ENCODE assay signal across 10 mouse cellular contexts in the genomic region with DNA sequence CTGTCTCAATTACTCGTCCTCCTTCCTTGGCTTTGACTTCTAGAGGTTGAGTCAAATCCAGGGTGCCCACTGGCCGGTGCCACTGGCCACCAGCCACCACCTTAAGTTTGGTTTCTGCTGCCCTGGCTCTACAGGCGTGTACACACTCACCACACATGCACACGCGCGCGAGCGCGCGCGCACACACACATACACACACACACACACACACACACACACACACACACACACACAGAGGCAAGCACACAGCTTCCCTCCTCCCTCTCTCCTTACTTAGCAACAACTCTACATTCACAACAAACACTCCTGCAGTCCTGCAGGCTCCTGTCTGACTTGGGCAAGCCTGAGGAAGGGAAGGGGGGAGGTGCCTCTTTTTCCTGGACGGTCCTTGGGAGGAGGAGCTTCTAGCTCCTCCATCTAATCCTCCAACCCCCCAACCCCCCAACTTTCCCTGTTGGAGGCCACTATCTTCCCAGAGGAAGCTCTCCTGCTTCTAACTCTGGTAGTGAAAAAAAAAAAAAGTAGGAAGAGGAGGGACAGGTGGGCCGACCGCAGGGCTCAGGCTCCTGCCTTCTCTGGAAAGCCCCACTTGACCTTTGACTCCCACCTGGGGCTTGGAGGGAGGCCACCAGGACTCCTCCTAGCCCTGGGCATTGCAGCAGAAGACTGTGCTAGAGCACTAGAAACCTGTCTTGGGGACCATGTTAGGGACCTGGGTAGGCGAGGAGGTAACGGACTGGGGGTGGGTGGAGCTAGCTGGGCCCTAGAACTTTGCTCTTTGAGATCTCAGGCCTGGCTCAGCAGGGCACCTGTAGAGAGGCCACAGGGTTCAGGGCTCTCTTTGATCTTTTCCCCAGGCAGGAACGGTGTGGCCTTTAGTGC. TPM values are rescaled to one million over a fixed set of nuclear protein-coding genes. Genes with fewer than 3 reads are reported as not detected.
DNase-seq lines count a peak whose midpoint lies in the region; ATAC-seq lines count a peak whose summit lies in the region.
"Had no signal": no experiment of that assay in that cellular context is flagged by ENCODE, and none has a peak within 500 bp of the region (broad histone marks: within the 10 kb centered on the region; RNA-seq: fewer than 3 reads in every experiment).

No protein-coding gene starts in this region.

- no peaks in the 10 kb centered on the region for H3K27me3 ChIP-seq in heart, embryonic 12.5 days (replicated peaks)
- H3K27me3 ChIP-seq in kidney, embryonic 16.5 days (ENCODE audit: insufficient read depth, low read length) = no peaks in the 10 kb centered on the region

- H3K4me2 ChIP-seq in heart, embryonic 12.5 days = peak overlapping the region; percentile 94
- peak overlapping the region; percentile 82 for H3K4me2 ChIP-seq in kidney, embryonic 16.5 days (replicated peaks; ENCODE audit: low read depth, low read length)

- H3K27ac ChIP-seq in heart, embryonic 12.5 days (ENCODE audit: poor library complexity, severe bottlenecking) = peak overlapping the region; percentile 95
- peak overlapping the region; percentile 94 for H3K27ac ChIP-seq in kidney, embryonic 16.5 days (ENCODE audit: low read length)

- H3K9ac ChIP-seq in heart, embryonic 12.5 days = peak overlapping the region; percentile 98
- peak overlapping the region; percentile 57 for H3K9ac ChIP-seq in kidney, embryonic 16.5 days (replicated peaks; ENCODE audit: low read length)

- peak overlapping the region; percentile 33 for H3K4me3 ChIP-seq in heart, embryonic 12.5 days
- H3K4me3 ChIP-seq in kidney, embryonic 16.5 days (ENCODE audit: low read length) = peak overlapping the region; percentile 92

- peak; percentile 7 for DNase-seq in layer of hippocampus, adult 11-12 months (ENCODE audit: low spot score)
- DNase-seq in layer of hippocampus, postnatal 25 days (ENCODE audit: extremely low spot score in 1 of 2, low spot score in 1 of 2) = no peak
- peak; percentile 63 for DNase-seq in cerebellum, adult 9-11 months
- peak; percentile 76 for DNase-seq in lung, postnatal 36 days
- DNase-seq in layer of hippocampus, adult 9-11 months = no peak
- no peak for DNase-seq in Muller cell, postnatal 12 days (ENCODE audit: inconsistent ontology term)

- no peaks in the 10 kb centered on the region for H3K36me3 ChIP-seq in heart, embryonic 12.5 days
- no peaks in the 10 kb centered on the region for H3K36me3 ChIP-seq in kidney, embryonic 16.5 days (ENCODE audit: insufficient read depth, low read length)

- WGBS in heart, embryonic 12.5 days = 22% methylated on average over 17 of the region's 17 CpGs
- WGBS in kidney, embryonic 16.5 days = 13% methylated on average over 13 of the region's 17 CpGs

- no peak for ATAC-seq in heart, embryonic 12.5 days (ENCODE audit: insufficient number of reproducible peaks, low FRiP score)
- peak; percentile 13 for ATAC-seq in kidney, embryonic 16.5 days (ENCODE audit: low FRiP score, low TSS enrichment)

- H3K4me1 ChIP-seq in heart, embryonic 12.5 days (replicated peaks) = peaks cover 99% of the 10 kb centered on the region
- H3K4me1 ChIP-seq in kidney, embryonic 16.5 days (ENCODE audit: insufficient read depth, low read length) = peaks cover 99% of the 10 kb centered on the region

- H3K9me3 ChIP-seq in heart, embryonic 12.5 days (replicated peaks) = no peaks in the 10 kb centered on the region
- no peaks in the 10 kb centered on the region for H3K9me3 ChIP-seq in kidney, embryonic 16.5 days (ENCODE audit: low read length)

RNA-seq across cellular contexts. Expression of gene Bcl9l, which starts 7.7 kb away (rescaled TPM):
- 10 to 100 TPM; 59.2 to 78.1 TPM for total RNA-seq in layer of hippocampus, postnatal 25 days (2021)
- 11.3 and 12.3 TPM in 2 replicates for polyA plus RNA-seq in heart, embryonic 12.5 days (2016; fragmentation: Nextera tagmentation; extraction: Ambion mirVana)
- polyA plus RNA-seq in kidney, embryonic 16.5 days (2015; fragmentation: Nextera tagmentation; extraction: Ambion mirVana) = 11.3 and 12.4 TPM in 2 replicates

RNA-seq across cellular contexts. Expression of gene Upk2, which starts 35.6 kb away (rescaled TPM):
- not detected for total RNA-seq in layer of hippocampus, postnatal 25 days (2021)
- polyA plus RNA-seq in heart, embryonic 12.5 days (2016; fragmentation: Nextera tagmentation; extraction: Ambion mirVana) = 0.42 TPM in 1 of 2 replicates, not detected in the other
- 3.4 and 7.6 TPM in 2 replicates for polyA plus RNA-seq in kidney, embryonic 16.5 days (2015; fragmentation: Nextera tagmentation; extraction: Ambion mirVana)
- total RNA-seq: gastrocnemius, postnatal 36 days; MEL had no signal

RNA-seq across cellular contexts. Expression of gene Foxr1, which starts 49.4 kb away (rescaled TPM):
- not detected for total RNA-seq in layer of hippocampus, postnatal 25 days (2021)
- not detected in 2 replicates for polyA plus RNA-seq in heart, embryonic 12.5 days (2016; fragmentation: Nextera tagmentation; extraction: Ambion mirVana)
- polyA plus RNA-seq in kidney, embryonic 16.5 days (2015; fragmentation: Nextera tagmentation; extraction: Ambion mirVana) = not detected in 2 replicates
- total RNA-seq: gastrocnemius, postnatal 36 days had no signal

Comparison
In these comparisons a context has a peak if more than half of its experiments do, and no peak if none do; other contexts are left out.
1. DNase-seq: peak in layer of hippocampus, adult 11-12 months (single experiment), cerebellum, adult 9-11 months (single experiment) and lung, postnatal 36 days (single experiment); none in layer of hippocampus, postnatal 25 days (0 of 2), layer of hippocampus, adult 9-11 months (single experiment) and Muller cell, postnatal 12 days (single experiment).